In the genomic region with DNA sequence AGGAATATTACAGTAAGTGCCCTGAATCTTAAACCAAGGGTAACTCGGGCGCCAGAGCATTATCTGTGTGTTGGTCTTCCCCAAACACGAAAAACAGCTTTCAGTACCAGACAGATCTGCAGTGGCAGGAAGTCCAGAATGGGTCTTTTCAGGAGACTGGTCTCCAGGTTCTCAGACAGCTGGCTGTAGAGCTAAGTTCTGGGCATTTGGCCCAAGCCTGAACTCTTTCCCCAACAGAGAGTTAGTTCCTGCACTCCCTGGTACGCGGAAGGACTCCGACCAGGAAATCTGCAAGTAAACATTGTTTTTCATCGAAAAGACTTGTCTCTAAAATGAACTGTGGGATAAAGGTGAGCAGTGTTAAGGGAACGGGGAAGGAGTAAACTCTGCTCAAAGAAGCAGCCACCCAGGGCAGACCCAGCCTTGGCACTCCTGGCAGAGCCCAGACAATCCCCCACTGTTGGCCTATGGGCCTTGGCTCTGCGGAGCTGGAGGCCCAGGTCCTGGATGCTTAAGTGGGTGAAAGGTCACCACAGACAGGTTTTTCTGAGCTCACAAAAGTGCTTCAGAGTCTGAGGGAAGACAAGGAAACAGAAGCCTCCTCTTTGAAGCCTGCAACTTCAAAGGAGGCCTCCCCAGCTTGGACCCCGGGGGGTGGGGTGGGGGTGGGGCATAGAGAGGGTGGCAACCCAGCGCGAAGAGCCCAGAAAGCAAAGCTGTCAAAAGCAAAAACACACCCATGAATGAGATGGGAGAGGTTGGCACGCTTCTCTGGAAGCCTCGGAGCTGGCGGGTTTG, we compare ENCODE assay signal across 8 mouse cellular contexts. TPM values are rescaled to one million over a fixed set of nuclear protein-coding genes. Genes with fewer than 3 reads are reported as not detected.
A peak's percentile ranks its signal among the peaks of the same experiment; 100 is the strongest.
DNase-seq lines count a peak whose midpoint lies in the region.

No protein-coding gene starts in this region.

- H3K27ac ChIP-seq in heart, embryonic 10.5 days, result peak overlapping the region; percentile 59; the same call in 1 of the 2 replicates

- no peaks in the 10 kb centered on the region for H3K9me3 ChIP-seq in heart, embryonic 10.5 days

- peak; percentile 75 for DNase-seq in thymus, postnatal 0 days (ENCODE audit: low spot score)
- no peak for DNase-seq in thymus, postnatal 10 days (ENCODE audit: low spot score in 2 of 2)
- peak; percentile 61 for DNase-seq in embryo, embryonic 11 days
- no peak for DNase-seq in heart, embryonic 10.5 days (ENCODE audit: low spot score)
- peak; percentile 57 to 66 for DNase-seq in kidney, adult 8-10 months
- DNase-seq in liver, result peak; percentile 8
- DNase-seq in neural tube, embryonic 10.5 days (ENCODE audit: extremely low spot score, low spot score), result peak; percentile 48
- DNase-seq in natural killer cell, adult 2 months (ENCODE audit: low spot score in 2 of 2), result no peak

- peaks cover 35% of the 10 kb centered on the region for H3K4me1 ChIP-seq in heart, embryonic 10.5 days

- WGBS in heart, embryonic 10.5 days, result 22% methylated on average over 15 of the region's 15 CpGs

- peak overlapping the region; percentile 29; the same call in 1 of the 2 replicates for H3K4me3 ChIP-seq in heart, embryonic 10.5 days

- no peaks in the 10 kb centered on the region for H3K36me3 ChIP-seq in heart, embryonic 10.5 days

- no peaks in the 10 kb centered on the region for H3K27me3 ChIP-seq in heart, embryonic 10.5 days (ENCODE audit: insufficient read depth, poor library complexity, severe bottlenecking)

RNA-seq across cellular contexts. Expression of gene Rhob, which starts 3.7 kb away (rescaled TPM):
- polyA plus RNA-seq in thymus, postnatal 0 days (2015; fragmentation: Nextera tagmentation; extraction: Ambion mirVana), result 16.6 and 18.4 TPM in 2 replicates
- 33.7 and 42.1 TPM in 2 replicates for polyA plus RNA-seq in heart, embryonic 10.5 days (2016; fragmentation: Nextera tagmentation; extraction: Ambion mirVana)

Comparison
In these comparisons a context has a peak if more than half of its experiments do, and no peak if none do; other contexts are left out.
1. DNase-seq: peak in thymus, postnatal 0 days (single experiment), embryo, embryonic 11 days (single experiment), kidney, adult 8-10 months (2 of 2), liver (single experiment) and neural tube, embryonic 10.5 days (single experiment); none in thymus, postnatal 10 days (0 of 2), heart, embryonic 10.5 days (single experiment) and natural killer cell, adult 2 months (0 of 2).